Mouse (Mus musculus) ES-E14 (cell line): ENCODE results near the gene Ano2. TPM values are rescaled to one million over a fixed set of nuclear protein-coding genes. Genes with fewer than 3 reads are reported as not detected.

Experiments used
- DNase-seq: peaks from one replicate; pipeline ENCODE4 v3.0.0-alpha.2; 2013; ENCODE audit warnings: low read depth, low spot score
- H3K27ac ChIP-seq: 2 replicates; pipeline ENCODE4 v1.5.1; 2012; ENCODE audit warnings: low read depth, mild to moderate bottlenecking, low read length, moderate library complexity, mixed read lengths; ENCODE audit not compliant: poor library complexity, insufficient read depth, severe bottlenecking
- H3K36me3 ChIP-seq: 2 replicates; pipeline ENCODE4 v1.6.1; 2012; ENCODE audit warnings: mild to moderate bottlenecking, low read length, moderate library complexity, mixed read lengths; ENCODE audit not compliant: control insufficient read depth, poor library complexity, insufficient read depth, severe bottlenecking
- H3K4me1 ChIP-seq, 2 experiments: fragments of 150-350 bp in 1 of 2; sonication (generic) in 1 of 2; 2 replicates each; pipeline ENCODE4 v1.6.1; 2012; ENCODE audit warnings: low read length in 2 of 2, mild to moderate bottlenecking in 1 of 2, mixed read lengths in 1 of 2; ENCODE audit not compliant: control insufficient read depth in 2 of 2, insufficient read depth in 2 of 2, poor library complexity in 1 of 2
- H3K4me3 ChIP-seq, 2 experiments: fragments of 150-350 bp in 1 of 2; sonication (generic) in 1 of 2; 2 replicates each; pipeline ENCODE4 v1.5.1; 2012; ENCODE audit warnings: low read length in 2 of 2, low read depth in 1 of 2, mild to moderate bottlenecking in 1 of 2, mixed read lengths in 1 of 2; ENCODE audit not compliant: insufficient read depth in 1 of 2, poor library complexity in 1 of 2, severe bottlenecking in 1 of 2
- H3K9ac ChIP-seq: 2 replicates; pipeline ENCODE4 v1.6.1; 2012; ENCODE audit warnings: low read depth, mild to moderate bottlenecking, low read length, mixed read lengths; ENCODE audit not compliant: poor library complexity, insufficient read depth, severe bottlenecking
- H3K9me3 ChIP-seq: fragments of 150-350 bp; sonication (generic); 2 replicates; pipeline ENCODE4 v1.6.1; 2012; ENCODE audit warnings: low read depth, mild to moderate bottlenecking, low read length; ENCODE audit not compliant: control insufficient read depth, insufficient read depth
- CHD2 ChIP-seq: IDR thresholded peaks from 2 replicates; pipeline ENCODE4 v1.6.1; 2014; ENCODE audit warnings: mild to moderate bottlenecking, low read depth, low read length, inconsistent platforms
- HCFC1 ChIP-seq: IDR thresholded peaks from 2 replicates; pipeline ENCODE4 v1.6.1; 2012; ENCODE audit warnings: low read length, inconsistent platforms, borderline replicate concordance; ENCODE audit not compliant: insufficient read depth
- MAFK ChIP-seq: IDR thresholded peaks from 2 replicates; pipeline ENCODE4 v1.6.1; 2014; ENCODE audit warnings: mild to moderate bottlenecking, low read depth, low read length, inconsistent platforms; ENCODE audit not compliant: insufficient read depth
- ZC3H11A ChIP-seq: IDR thresholded peaks from 2 replicates; pipeline ENCODE4 v1.6.1; 2012; ENCODE audit warnings: low read depth, mild to moderate bottlenecking, inconsistent platforms, low read length, borderline replicate concordance
- ZNF384 ChIP-seq: IDR thresholded peaks from 2 replicates; pipeline ENCODE4 v1.6.1; 2012; ENCODE audit warnings: low read depth, low read length, inconsistent platforms
- in situ Hi-C, 2 experiments: fragments of 600-800 bp; cut with MboI; formaldehyde crosslinking; loops; one replicate each; pipeline ENCODE4 v1.15.1; 2025; ENCODE audit warnings: low sequenced_read_pairs in 2 of 2, inconsistent platforms in 1 of 2; ENCODE audit not compliant: unreplicated experiment in 2 of 2
- total RNA-seq: library from RNA; depleted of rRNA; stranded (reverse); fragments of 300-350 nt; gene quantifications from 2 replicates; pipeline ENCODE4 v1.2.3, GENCODE M21; 2012

Ano2 gene
- total RNA-seq, 1 experiment: 0.27 TPM

DNA sequence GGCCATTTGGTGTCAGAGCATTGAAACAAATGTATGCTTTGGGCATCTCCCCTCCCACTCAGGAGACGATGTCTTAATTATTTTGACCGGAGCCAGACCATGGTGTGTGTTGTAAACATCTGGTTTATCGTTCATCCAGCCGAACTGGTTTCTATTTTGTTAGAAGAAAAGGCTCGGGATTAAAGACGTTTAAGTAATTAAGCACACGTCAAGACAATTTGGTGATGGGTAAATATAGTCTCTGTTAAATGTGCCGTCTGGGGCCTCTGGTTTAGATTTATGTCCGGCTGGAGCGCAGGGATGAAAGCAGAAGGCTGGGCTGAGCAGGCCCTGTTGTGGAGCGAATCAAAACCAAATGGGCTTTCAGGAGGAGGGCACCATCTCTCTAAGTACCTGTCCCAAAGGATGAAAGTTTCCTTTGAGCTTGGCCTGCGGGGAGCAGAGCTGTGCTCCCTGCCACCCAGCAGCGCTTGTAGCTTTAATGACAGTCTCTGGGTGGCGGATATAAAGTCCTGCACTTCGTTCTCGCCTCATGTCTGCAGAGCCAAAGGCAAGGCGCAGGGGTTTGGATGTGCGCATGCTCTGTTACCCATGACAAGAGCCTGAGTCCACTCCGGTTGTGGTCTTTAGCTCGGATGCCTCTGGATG, 113.3 kb downstream of the Ano2 start:
- H3K4me3 ChIP-seq: no peak overlapping the region
- H3K4me1 ChIP-seq: no peaks in the 10 kb centered on the region
- no peak overlapping the region for H3K27ac ChIP-seq
- no peaks in the 10 kb centered on the region for H3K9me3 ChIP-seq
- H3K36me3 ChIP-seq: no peaks in the 10 kb centered on the region
- TF ChIP-seq MAFK: no peak
- TF ChIP-seq CHD2: no peak
- TF ChIP-seq ZC3H11A: no peak
- TF ChIP-seq ZNF384: no peak
- TF ChIP-seq HCFC1: no peak
- in situ Hi-C loops: no loop called here
- H3K9ac ChIP-seq: no peak overlapping the region
- no peak for DNase-seq

DNA sequence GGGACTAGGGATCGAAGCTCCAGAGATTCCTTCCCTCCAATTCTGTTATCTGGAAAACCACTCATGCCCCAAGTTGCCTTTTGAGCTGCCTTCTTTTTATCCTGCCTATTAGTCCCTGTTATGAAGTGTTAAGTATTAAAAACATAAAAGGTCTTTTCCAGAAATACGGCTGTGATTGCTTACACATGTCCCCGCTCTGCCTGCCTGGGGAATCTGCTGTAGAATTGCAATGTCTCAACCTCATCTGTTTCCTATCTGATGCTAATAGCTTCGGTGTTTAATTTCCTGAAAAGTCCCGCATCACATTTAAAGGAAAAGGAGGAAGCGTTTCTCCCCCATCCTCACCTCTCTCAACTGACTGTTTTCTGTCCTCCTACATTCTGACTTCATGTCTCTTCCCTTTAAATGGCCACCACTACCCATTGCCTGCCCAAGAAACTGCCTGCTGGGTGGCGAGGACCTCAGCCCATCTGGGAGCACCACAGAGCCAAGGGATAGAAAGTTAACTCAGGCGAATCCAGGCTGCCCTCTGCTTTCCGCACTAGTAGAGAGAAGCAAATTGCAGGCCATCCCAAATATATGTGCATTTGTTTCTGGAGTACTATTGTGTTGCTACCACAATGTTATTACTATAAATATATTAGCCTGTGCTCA, 118.9 kb downstream of the Ano2 start:
- H3K9me3 ChIP-seq: no peaks in the 10 kb centered on the region
- H3K36me3 ChIP-seq: no peaks in the 10 kb centered on the region
- no peak overlapping the region for H3K27ac ChIP-seq
- H3K4me3 ChIP-seq: no peak overlapping the region
- H3K4me1 ChIP-seq: no peaks in the 10 kb centered on the region
- no peak for TF ChIP-seq ZNF384
- in situ Hi-C loops: no loop called here
- H3K9ac ChIP-seq: no peak overlapping the region
- no peak for DNase-seq

DNA sequence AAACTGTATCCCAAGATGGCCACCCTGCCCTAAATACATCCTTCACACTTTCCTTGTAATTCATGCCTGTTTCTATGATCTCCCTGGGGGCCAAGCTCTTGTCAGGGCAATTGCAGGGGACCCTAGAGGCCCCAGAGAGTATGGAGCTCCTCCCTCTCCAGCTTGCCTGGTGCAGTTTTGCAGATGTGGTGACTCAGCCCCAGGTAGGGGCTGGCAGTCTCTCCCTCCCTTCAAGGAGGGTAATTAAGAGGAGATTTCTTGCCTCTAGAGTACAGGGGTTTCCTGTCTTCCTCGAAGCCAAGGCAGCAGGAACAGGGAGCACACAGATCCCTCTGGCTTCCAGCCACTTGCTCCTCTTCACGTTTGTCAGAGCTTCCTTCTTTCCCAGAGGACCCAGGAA, 121.2 kb downstream of the Ano2 start:
- no peak overlapping the region for H3K4me3 ChIP-seq
- in situ Hi-C loops: no loop called here
- no peaks in the 10 kb centered on the region for H3K9me3 ChIP-seq
- H3K36me3 ChIP-seq: no peaks in the 10 kb centered on the region
- no peak overlapping the region for H3K9ac ChIP-seq
- H3K4me1 ChIP-seq: no peaks in the 10 kb centered on the region
- DNase-seq: no peak
- TF ChIP-seq HCFC1: no peak
- no peak for TF ChIP-seq ZNF384
- no peak for TF ChIP-seq CHD2
- TF ChIP-seq MAFK: no peak
- no peak for TF ChIP-seq ZC3H11A
- no peak overlapping the region for H3K27ac ChIP-seq

DNA sequence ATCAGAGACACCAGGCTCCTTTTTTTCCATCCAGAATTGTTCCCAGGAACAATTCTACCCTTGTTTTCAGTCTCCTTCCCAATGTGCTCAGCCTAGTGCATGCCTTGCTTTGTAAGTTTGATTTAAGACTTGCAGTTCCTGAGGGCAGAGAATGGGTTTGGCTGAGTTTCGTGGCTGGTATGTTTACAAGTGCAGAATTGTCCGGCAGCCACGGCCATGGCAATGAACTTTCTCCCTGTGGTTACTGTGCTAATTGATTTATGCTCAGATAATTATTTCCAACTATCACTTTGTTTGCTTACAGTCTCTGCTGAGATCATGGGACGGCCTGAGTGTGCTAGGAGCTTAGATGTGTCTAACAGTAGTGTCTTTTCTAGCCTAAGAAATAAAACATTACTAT, 147.9 kb downstream of the Ano2 start:
- H3K9me3 ChIP-seq: no peaks in the 10 kb centered on the region
- DNase-seq: no peak
- H3K9ac ChIP-seq: no peak overlapping the region
- H3K27ac ChIP-seq: no peak overlapping the region
- H3K4me3 ChIP-seq: no peak overlapping the region
- H3K4me1 ChIP-seq: no peaks in the 10 kb centered on the region
- no peak for TF ChIP-seq MAFK
- TF ChIP-seq CHD2: no peak
- no peak for TF ChIP-seq HCFC1
- no peak for TF ChIP-seq ZNF384
- TF ChIP-seq ZC3H11A: no peak
- no peaks in the 10 kb centered on the region for H3K36me3 ChIP-seq
- in situ Hi-C loops: no loop called here

DNA sequence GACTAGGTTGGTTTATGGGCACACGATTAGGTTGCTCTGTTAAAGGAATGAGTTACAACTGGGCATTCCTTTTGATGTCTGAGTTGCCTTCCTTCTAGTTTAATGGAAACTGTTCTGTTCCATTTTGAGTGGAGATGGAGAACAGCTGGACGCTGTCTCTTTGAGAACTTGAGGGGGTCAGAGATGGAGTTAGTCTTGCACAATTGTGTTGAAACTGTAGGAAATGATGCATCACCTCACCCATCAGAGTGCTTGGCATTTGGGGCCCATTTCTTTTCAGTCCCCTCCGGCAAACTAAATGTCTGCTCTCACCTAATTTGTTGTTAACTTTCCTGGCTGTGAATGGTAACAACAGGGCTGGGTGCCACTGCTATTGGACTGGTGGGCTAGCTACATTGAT, 151.1 kb downstream of the Ano2 start:
- DNase-seq: no peak
- H3K4me1 ChIP-seq: no peaks in the 10 kb centered on the region
- no peak overlapping the region for H3K9ac ChIP-seq
- no peak overlapping the region for H3K27ac ChIP-seq
- H3K36me3 ChIP-seq: no peaks in the 10 kb centered on the region
- TF ChIP-seq HCFC1 (no peak), MAFK (no peak), ZC3H11A (no peak), ZNF384 (no peak), CHD2 (no peak)
- in situ Hi-C loops: no loop called here
- no peak overlapping the region for H3K4me3 ChIP-seq
- no peaks in the 10 kb centered on the region for H3K9me3 ChIP-seq
